Mouse (Mus musculus) liver, postnatal 0 days (tissue): ENCODE results near the gene Rps15a. TPM values are rescaled to one million over a fixed set of nuclear protein-coding genes. Genes with fewer than 3 reads are reported as not detected.
A peak's percentile ranks its signal among the peaks of the same experiment; 100 is the strongest.

Experiments used
- ATAC-seq: fragments of 200-750 bp; cut with Nextera tagmentation; 2 replicates; pipeline ENCODE4 v1.8.0; 2017; ENCODE audit warnings: mild to moderate bottlenecking, moderate library complexity
- DNase-seq: peaks from one replicate; pipeline ENCODE4 v3.0.0-alpha.2; 2016
- H3K27ac ChIP-seq: fragments of 300-500 bp; sonication (generic); 2 replicates; pipeline ENCODE4 v1.5.1; 2014; ENCODE audit warnings: antibody characterized with exemption, moderate library complexity, mild to moderate bottlenecking, low read depth
- H3K27me3 ChIP-seq: fragments of 300-500 bp; sonication (generic); 2 replicates; pipeline ENCODE4 v1.6.1; 2014; ENCODE audit warnings: low read length, control low read depth, mixed read lengths; ENCODE audit not compliant: insufficient read depth
- H3K36me3 ChIP-seq: fragments of 300-500 bp; sonication (generic); replicated peaks from 2 replicates; pipeline ENCODE4 v1.6.1; 2014; ENCODE audit warnings: mild to moderate bottlenecking, control low read depth, low read length, moderate library complexity, mixed read lengths; ENCODE audit not compliant: insufficient read depth
- H3K4me1 ChIP-seq: fragments of 300-500 bp; sonication (generic); 2 replicates; pipeline ENCODE4 v1.6.1; 2014; ENCODE audit warnings: antibody characterized with exemption, mild to moderate bottlenecking, control low read depth; ENCODE audit not compliant: insufficient read depth
- H3K4me2 ChIP-seq: fragments of 300-500 bp; sonication (generic); 2 replicates; pipeline ENCODE4 v1.6.1; 2014; ENCODE audit warnings: low read depth, mild to moderate bottlenecking, low read length, moderate library complexity, mixed read lengths
- H3K4me3 ChIP-seq: fragments of 300-500 bp; sonication (generic); 2 replicates; pipeline ENCODE4 v1.5.1; 2014; ENCODE audit warnings: low read depth, low read length
- H3K9ac ChIP-seq: fragments of 300-500 bp; sonication (generic); replicated peaks from 2 replicates; pipeline ENCODE4 v1.6.1; 2014; ENCODE audit warnings: mild to moderate bottlenecking, moderate library complexity
- H3K9me3 ChIP-seq: fragments of 300-500 bp; sonication (generic); 2 replicates; pipeline ENCODE4 v1.6.1; 2016; ENCODE audit warnings: mild to moderate bottlenecking, control low read depth, low read length, mixed read lengths
- CTCF ChIP-seq: sonication (generic); IDR thresholded peaks from 2 replicates; pipeline ENCODE4 v1.5.1; 2016; ENCODE audit warnings: antibody characterized with exemption, low read depth
- EP300 ChIP-seq: IDR thresholded peaks from 2 replicates; pipeline ENCODE4 v1.6.1; 2016; ENCODE audit warnings: antibody characterized with exemption, low read depth, mild to moderate bottlenecking
- WGBS: fragments of 180-500 bp; shearing (Covaris S2); extraction: QIAGEN DNeasy Blood & Tissue Kit; methylation state at CpG from one replicate; pipeline ENCODE4 v1.1.7; 2014; ENCODE audit not compliant: insufficient replicate concordance; 5-methylcytosine and 5-hydroxymethylcytosine counted together
- polyA plus RNA-seq: library from polyadenylated mRNA; unstranded; fragments of >200 nt; fragmentation: Nextera tagmentation; extraction: Ambion mirVana; gene quantifications from 2 replicates; pipeline ENCODE4 v1.2.1, GENCODE M21; 2015

The Rps15a gene
- polyA plus RNA-seq, 1 experiment from 2014 or later, result 414 TPM

GRCm38 (mm10) chr7:118097615-118098014 lies 18.4 kb downstream of the Rps15a start:
- DNase-seq (no peak), ATAC-seq (no peak)
- no peak overlapping the region for H3K4me3 ChIP-seq
- 39% methylated on average over 7 of the region's 7 CpGs for WGBS
- no peaks in the 10 kb centered on the region for H3K27me3 ChIP-seq
- H3K4me2 ChIP-seq, result no peak overlapping the region
- H3K27ac ChIP-seq, result no peak overlapping the region
- no peak overlapping the region for H3K9ac ChIP-seq
- TF ChIP-seq CTCF (no peak), EP300 (no peak)
- H3K36me3 ChIP-seq, result no peaks in the 10 kb centered on the region
- H3K4me1 ChIP-seq, result no peaks in the 10 kb centered on the region
- H3K9me3 ChIP-seq, result no peaks in the 10 kb centered on the region

- Histone ChIP-seq H3K36me3 (no peaks in the 10 kb centered on the region), H3K9ac (no peak overlapping the region), H3K27me3 (no peaks in the 10 kb centered on the region), H3K9me3 (no peaks in the 10 kb centered on the region), H3K27ac (no peak overlapping the region), H3K4me2 (no peak overlapping the region), H3K4me1 (no peaks in the 10 kb centered on the region), H3K4me3 (no peak overlapping the region)
- TF ChIP-seq CTCF, result no peak
- TF ChIP-seq EP300, result no peak
- ATAC-seq (no peak), DNase-seq (no peak)
- 64% methylated on average over 4 of the region's 4 CpGs for WGBS
Observed at GRCm38 (mm10) chr7:118079987-118080386, 36.0 kb downstream of the Rps15a start.

DNA sequence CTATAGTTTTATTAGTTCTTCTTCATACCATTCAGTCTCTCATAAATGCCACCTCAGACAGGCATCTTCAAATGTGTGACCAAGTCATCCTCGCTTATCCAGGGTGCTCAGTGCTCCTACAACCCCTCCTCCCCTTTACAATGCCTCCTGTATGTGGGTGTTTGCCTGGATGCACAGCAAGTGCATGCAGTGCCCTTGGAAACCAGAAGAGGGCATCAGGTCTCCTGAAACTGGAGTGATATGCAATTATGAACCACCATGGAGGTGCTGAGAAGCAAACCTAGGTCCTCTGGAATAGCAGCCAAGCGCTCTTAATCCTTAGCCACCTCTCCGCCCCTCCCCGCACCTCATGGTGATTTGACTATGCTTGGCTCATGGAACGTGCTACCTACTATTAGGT lies 36.9 kb downstream of the Rps15a start:
- H3K27ac ChIP-seq, result no peak overlapping the region
- whole genome bisulfite sequencing, result 78% methylated on average over 5 of the region's 5 CpGs
- no peak for ATAC-seq

DNA sequence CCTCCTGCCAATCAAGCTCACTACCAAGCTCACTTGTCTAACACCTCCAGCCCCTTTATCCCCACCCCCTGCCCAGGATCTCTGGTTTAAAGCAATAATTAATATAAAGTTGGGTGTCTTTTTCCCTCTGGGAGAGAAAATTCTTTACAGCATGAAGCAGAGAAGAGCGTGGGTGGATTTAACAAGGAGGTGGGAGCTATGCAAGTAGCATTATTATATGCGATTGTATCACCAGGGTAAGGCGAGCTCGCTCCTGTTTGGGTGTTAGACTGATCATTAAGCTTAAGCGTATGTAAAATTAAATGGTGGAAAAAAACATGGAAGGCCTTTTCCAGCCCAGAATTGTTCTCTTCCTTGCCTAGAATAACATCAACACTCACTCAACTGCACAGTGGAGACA lies 48.7 kb downstream of the Rps15a start:
- Histone ChIP-seq H3K36me3 (no peaks in the 10 kb centered on the region), H3K9ac (no peak overlapping the region), H3K4me3 (no peak overlapping the region), H3K4me2 (no peak overlapping the region), H3K27ac (no peak overlapping the region), H3K9me3 (no peaks in the 10 kb centered on the region), H3K27me3 (no peaks in the 10 kb centered on the region), H3K4me1 (no peaks in the 10 kb centered on the region)
- TF ChIP-seq CTCF, result no peak
- DNase-seq (no peak), ATAC-seq (no peak)
- 90% methylated on average over 5 of the region's 5 CpGs for WGBS

More for the DNA sequence above, 36.9 kb downstream of the Rps15a start:
- Histone ChIP-seq H3K4me3 (no peak overlapping the region), H3K4me2 (no peak overlapping the region), H3K36me3 (no peaks in the 10 kb centered on the region), H3K4me1 (no peaks in the 10 kb centered on the region), H3K9ac (no peak overlapping the region), H3K27me3 (no peaks in the 10 kb centered on the region), H3K9me3 (no peaks in the 10 kb centered on the region)
- DNase-seq, result no peak
- no peak for TF ChIP-seq EP300
- peak; percentile 51 for TF ChIP-seq CTCF

DNA sequence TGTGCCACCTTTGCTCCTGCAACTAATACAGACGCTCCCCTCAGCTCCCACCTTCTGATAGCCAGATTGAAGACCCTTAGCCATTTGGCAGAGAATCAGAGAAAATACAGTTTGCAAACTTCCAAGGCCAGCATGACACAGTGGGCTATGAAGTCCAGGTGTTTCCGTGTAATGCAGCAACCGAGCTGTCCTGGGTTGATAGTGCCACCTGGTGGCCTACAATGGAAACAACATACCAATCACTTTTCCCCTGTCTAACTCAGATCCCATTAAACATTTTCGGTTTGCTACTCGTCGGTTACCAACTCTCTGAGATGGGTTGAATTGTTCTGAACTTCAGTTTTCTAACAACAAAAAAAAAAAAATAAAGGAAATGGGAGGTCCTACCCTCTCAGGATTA lies 59.7 kb downstream of the Rps15a start:
- 72% methylated on average over 6 of the region's 6 CpGs for WGBS
- no peak overlapping the region for H3K27ac ChIP-seq
- TF ChIP-seq EP300 (no peak), CTCF (peak; percentile 50)
- H3K36me3 ChIP-seq, result no peaks in the 10 kb centered on the region
- H3K4me2 ChIP-seq, result no peak overlapping the region
- no peak overlapping the region for H3K4me3 ChIP-seq
- H3K9me3 ChIP-seq, result peaks cover 3% of the 10 kb centered on the region; the same call in 1 of the 2 replicates
- H3K9ac ChIP-seq, result no peak overlapping the region
- no peaks in the 10 kb centered on the region for H3K4me1 ChIP-seq
- DNase-seq (no peak), ATAC-seq (no peak)
- H3K27me3 ChIP-seq, result no peaks in the 10 kb centered on the region

Other genes with a start within 250 kb of the Rps15a start
- 299 and 309 TPM in 2 replicates for gene Arl6ip1, start 13.5 kb upstream of the Rps15a start, polyA plus RNA-seq
- gene Smg1, start 127.5 kb upstream of the Rps15a start, polyA plus RNA-seq, result 3.5 and 4.0 TPM in 2 replicates